Mouse (Mus musculus): ENCODE measurements around the gene Znhit2.

- TF ChIP-seq CTCF (IDR thresholded peaks at IDR 0.05), result no peak
- no peak for TF ChIP-seq EP300 (IDR thresholded peaks at IDR 0.05)
These were observed 27.8 kb downstream of the Znhit2 start for GRCm38 (mm10) chr19:6088841-6089240.

Measured in lung, postnatal 0 days (tissue).